Mouse (Mus musculus): ENCODE results near the gene Mxra7. TPM values are rescaled to one million over a fixed set of nuclear protein-coding genes. Genes with fewer than 3 reads are reported as not detected.
"Not testable (repeated sequence)": the region's sequence is repeated elsewhere in the genome, so short reads cannot be mapped to it uniquely, and the experiment has no call there.

Mxra7 gene
- polyA plus RNA-seq, 1 experiment, result 0.05 TPM

DNA sequence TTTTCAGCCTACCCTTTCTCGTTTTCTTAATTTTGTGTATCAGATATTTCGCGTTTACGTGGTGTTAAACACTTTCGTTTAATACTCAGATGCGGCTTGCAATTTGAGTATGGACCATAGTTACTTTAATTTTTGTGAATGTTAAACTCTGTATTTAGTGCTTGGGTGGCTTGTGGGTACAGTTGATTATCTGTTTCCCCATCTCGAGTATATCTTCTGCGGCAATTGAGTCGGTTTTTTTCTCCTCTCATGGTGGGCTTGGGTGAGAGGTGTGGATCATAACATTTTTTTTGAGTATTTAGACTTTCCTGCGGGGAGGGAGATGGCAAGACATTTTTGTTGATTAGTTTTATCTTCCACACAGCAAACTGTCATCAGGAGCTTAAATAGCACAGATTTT, 26.4 kb upstream of the Mxra7 start:
- Histone ChIP-seq H3K36me3 (ENCODE audit: control insufficient read depth) (peaks cover 40% of the 10 kb centered on the region), H3K4me3 (replicated peaks) (peak overlapping the region; percentile 79), H3K27me3 (ENCODE audit: control insufficient read depth) (no peaks in the 10 kb centered on the region), H3K4me1 (ENCODE audit: control insufficient read depth) (peaks cover 40% of the 10 kb centered on the region), H3K9me3 (ENCODE audit: control insufficient read depth, low read length) (no peaks in the 10 kb centered on the region)
- TF ChIP-seq GATA1 (IDR thresholded peaks at IDR 0.05; ENCODE audit: low read length) (no peak), TAL1 (IDR thresholded peaks at IDR 0.05; ENCODE audit: low read length) (no peak)

DNA sequence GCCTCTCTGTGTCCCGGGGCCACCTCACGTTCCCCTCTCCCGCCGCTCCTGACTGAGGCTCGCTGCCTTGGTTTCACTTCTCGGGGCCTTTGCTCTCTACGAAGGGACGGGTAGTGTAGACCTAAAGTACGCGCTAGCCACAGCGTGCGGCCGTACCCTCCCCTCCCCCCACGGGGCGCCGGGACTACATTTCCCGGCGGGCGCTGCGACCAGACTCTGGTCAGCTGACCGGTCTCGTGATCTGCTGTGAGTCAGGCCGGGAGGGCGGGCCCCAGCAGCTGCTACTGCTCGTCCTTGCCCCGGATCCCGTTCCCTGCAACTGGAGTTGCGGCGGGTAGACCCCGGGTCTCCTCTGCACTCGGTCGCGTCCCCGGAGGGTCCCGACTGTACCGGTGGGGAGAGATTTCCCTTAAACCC, 25.7 kb upstream of the Mxra7 start:
- Histone ChIP-seq H3K9me3 (ENCODE audit: control insufficient read depth, low read length) (no peaks in the 10 kb centered on the region), H3K27me3 (ENCODE audit: control insufficient read depth) (no peaks in the 10 kb centered on the region), H3K4me3 (replicated peaks) (peak overlapping the region; percentile 79), H3K36me3 (ENCODE audit: control insufficient read depth) (peaks cover 42% of the 10 kb centered on the region), H3K4me1 (ENCODE audit: control insufficient read depth) (peaks cover 46% of the 10 kb centered on the region)
- TF ChIP-seq TAL1 (IDR thresholded peaks at IDR 0.05; ENCODE audit: low read length), result no peak
- TF ChIP-seq GATA1 (IDR thresholded peaks at IDR 0.05; ENCODE audit: low read length), result no peak

DNA sequence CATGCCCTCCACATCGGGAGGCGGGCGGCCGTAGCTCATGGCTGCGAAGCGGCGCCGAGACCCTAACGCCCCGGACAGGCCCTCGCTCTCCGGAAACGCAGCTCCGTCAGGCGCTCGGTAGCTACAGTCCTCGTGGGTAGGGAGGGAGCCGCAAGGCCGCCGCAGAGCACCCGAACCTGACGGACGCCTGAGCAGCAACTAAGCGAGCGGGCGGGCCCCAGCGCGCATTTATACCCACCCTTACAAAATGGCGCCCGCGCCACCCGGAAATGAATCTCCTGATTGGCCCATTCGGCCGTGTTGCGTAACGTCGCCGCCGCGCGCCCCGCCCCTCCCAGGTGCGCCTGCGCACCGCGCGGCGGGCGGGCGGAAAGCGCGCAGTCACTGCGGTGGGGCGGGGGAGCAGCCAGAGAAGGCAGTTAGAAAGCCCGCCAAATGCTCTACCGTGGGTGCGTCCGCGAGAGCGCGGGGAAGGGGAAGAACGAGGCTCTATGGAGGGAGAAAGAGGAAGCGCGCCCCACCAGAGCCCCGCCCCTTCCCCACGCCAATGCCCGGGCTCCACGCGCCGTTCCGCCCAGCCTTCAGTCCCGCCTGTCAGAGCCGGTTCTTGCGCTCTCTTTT, 25.2 kb upstream of the Mxra7 start, which contains the start of gene Srsf2:
Gene Srsf2, minus strand, starts transcription at position 204 of the 621 bp plus-strand sequence.
- peaks cover 49% of the 10 kb centered on the region for H3K4me1 ChIP-seq (ENCODE audit: control insufficient read depth)

DNA sequence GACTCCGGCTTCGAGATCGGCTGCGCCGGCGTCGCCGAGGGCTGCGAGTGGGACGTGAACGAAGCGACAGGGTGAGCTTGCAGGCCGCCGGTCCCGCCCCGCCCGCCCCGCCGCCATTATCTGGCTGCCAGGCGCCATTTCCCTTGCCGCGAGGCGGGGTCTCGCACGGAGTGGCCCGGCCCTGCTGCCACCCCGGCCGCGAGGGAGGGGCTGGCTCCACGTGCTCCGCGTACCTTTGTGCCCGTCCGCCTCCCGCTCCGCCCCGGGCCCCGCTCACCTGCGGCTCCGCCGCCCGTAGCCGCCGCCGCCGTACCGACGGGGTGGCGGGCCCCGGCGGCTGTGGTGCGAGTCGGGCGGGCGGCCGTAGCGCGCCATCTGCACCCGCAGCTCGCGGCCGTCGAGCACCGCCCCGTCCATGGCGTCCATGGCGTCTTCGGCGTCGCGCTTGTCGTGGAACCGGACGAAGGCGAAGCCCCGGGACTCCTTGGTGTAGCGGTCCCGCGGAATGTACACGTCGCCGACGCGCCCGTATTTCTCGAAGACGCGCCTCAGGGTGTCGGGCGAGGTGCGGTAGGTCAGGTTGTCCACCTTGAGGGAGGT, 24.5 kb upstream of the Mxra7 start, which contains the start of gene Mfsd11:
Gene Mfsd11, plus strand, starts transcription at position 150 of the 600 bp plus-strand sequence.
- Histone ChIP-seq H3K27me3 (ENCODE audit: control insufficient read depth) (no peaks in the 10 kb centered on the region), H3K36me3 (ENCODE audit: control insufficient read depth) (peaks cover 52% of the 10 kb centered on the region), H3K4me1 (ENCODE audit: control insufficient read depth) (peaks cover 53% of the 10 kb centered on the region), H3K9me3 (ENCODE audit: control insufficient read depth, low read length) (no peaks in the 10 kb centered on the region), H3K4me3 (replicated peaks) (peak within 1 kb of the TSS; percentile 79)
- no peak for TF ChIP-seq TAL1 (IDR thresholded peaks at IDR 0.05; ENCODE audit: low read length)
- TF ChIP-seq GATA1 (IDR thresholded peaks at IDR 0.05; ENCODE audit: low read length), result no peak

More for the DNA sequence above, 25.2 kb upstream of the Mxra7 start, which contains the start of gene Srsf2:
- peaks cover 48% of the 10 kb centered on the region for H3K36me3 ChIP-seq (ENCODE audit: control insufficient read depth)
- H3K4me3 ChIP-seq (replicated peaks), result peak within 1 kb of the TSS; percentile 79
- TF ChIP-seq GATA1 (IDR thresholded peaks at IDR 0.05; ENCODE audit: low read length) (no peak), TAL1 (IDR thresholded peaks at IDR 0.05; ENCODE audit: low read length) (no peak)
- H3K27me3 ChIP-seq (ENCODE audit: control insufficient read depth), result no peaks in the 10 kb centered on the region
- no peaks in the 10 kb centered on the region for H3K9me3 ChIP-seq (ENCODE audit: control insufficient read depth, low read length)

DNA sequence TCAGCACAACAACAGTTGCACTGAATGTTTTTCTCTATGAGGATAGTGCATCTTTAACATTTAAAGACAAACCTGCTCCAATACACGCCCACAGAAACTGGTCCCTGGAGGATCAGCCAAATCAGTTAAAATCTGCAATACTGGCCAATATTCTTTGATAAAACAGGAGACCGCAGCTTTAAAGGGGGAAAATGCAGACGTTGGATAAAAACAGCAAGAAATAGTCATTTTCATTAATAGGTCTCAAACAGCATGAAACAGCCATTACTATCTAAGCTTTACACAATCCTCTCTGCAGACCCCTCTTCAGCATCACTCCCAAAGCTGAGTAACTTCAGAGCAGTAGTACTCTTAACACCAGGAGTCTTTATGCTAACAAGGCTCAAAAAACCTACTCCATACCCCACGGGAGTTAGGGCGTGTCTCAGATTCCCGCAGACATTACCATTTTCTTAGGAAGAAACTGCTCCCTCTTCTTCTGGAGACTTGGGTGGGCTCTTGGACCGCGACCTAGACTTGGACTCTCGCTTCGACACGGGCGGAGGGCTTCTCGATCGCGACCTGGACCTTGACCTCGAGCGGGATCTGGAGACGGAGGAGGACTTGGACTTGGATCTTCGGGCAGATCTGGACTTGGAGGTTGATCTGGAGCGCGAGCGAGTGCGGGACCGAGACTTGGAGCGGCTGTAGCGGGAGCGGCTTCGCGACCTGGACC, 23.9 kb upstream of the Mxra7 start:
- peaks cover 55% of the 10 kb centered on the region for H3K36me3 ChIP-seq (ENCODE audit: control insufficient read depth)
- TF ChIP-seq GATA1 (IDR thresholded peaks at IDR 0.05; ENCODE audit: low read length) (no peak), TAL1 (IDR thresholded peaks at IDR 0.05; ENCODE audit: low read length) (no peak)
- no peaks in the 10 kb centered on the region for H3K9me3 ChIP-seq (ENCODE audit: control insufficient read depth, low read length)
- H3K4me3 ChIP-seq (replicated peaks), result peak overlapping the region; percentile 79
- peaks cover 51% of the 10 kb centered on the region for H3K4me1 ChIP-seq (ENCODE audit: control insufficient read depth)
- H3K27me3 ChIP-seq (ENCODE audit: control insufficient read depth), result no peaks in the 10 kb centered on the region

DNA sequence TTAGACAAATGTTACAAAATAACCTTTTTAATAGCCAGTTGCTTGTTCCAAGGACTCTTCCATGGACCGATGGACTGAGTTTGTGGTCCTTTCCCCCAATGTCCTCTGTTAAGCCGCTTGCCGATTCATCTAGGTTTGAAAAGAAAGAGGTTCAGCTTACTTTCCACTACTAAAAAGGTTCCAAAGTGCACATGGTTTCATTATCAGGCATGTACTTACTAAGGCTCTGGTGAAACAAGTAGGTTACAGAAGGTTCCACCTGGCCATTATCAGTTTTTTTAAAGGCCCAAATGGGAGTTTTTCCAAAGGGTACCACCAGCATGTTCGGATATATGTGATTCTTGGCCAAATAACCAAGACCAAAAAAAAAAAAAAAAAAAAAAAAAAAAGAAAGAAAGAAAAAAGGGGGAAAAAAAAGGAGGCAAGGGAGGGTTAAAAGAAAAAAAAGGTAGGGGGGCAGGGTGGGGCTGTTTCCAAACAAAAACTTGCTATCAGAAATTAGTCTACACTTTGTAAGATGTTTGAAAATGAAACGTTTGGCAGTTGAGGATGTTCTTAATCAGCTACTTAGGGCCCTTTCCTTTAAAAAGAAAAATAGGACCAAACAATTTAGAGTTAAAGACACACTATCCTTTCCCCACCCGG, 23.1 kb upstream of the Mxra7 start:
- no peaks in the 10 kb centered on the region for H3K27me3 ChIP-seq (ENCODE audit: control insufficient read depth)
- TF ChIP-seq TAL1 (IDR thresholded peaks at IDR 0.05; ENCODE audit: low read length) (no peak), GATA1 (IDR thresholded peaks at IDR 0.05; ENCODE audit: low read length) (no peak)
- H3K36me3 ChIP-seq (ENCODE audit: control insufficient read depth), result peaks cover 63% of the 10 kb centered on the region

DNA sequence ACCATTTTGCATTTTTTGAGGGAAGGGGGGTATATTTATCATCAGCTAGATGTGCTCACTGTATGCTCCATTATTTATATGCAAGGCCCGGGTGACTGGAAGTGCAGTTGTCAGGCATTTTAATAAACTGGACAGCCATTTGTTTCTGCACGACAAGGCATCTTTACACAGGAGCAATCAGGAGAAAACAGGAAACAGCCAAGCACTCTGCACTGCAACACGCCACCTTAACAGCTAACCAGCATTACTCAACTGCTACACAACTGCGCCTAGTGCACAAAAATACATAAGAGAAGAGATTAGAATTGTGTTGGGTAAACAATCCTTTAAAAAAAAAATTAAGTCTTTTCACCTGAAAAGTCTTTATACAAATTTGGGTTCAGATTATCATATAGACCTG, 22.2 kb upstream of the Mxra7 start:
- TF ChIP-seq TAL1 (IDR thresholded peaks at IDR 0.05; ENCODE audit: low read length) (no peak), GATA1 (IDR thresholded peaks at IDR 0.05; ENCODE audit: low read length) (no peak)
- peak overlapping the region; percentile 79 for H3K4me3 ChIP-seq (replicated peaks)
- H3K36me3 ChIP-seq (ENCODE audit: control insufficient read depth), result peaks cover 70% of the 10 kb centered on the region
- no peaks in the 10 kb centered on the region for H3K27me3 ChIP-seq (ENCODE audit: control insufficient read depth)
- no peaks in the 10 kb centered on the region for H3K9me3 ChIP-seq (ENCODE audit: control insufficient read depth, low read length)
- peaks cover 56% of the 10 kb centered on the region for H3K4me1 ChIP-seq (ENCODE audit: control insufficient read depth)

More for the DNA sequence above, 23.1 kb upstream of the Mxra7 start:
- Histone ChIP-seq H3K4me3 (replicated peaks) (peak overlapping the region; percentile 79), H3K9me3 (ENCODE audit: control insufficient read depth, low read length) (no peaks in the 10 kb centered on the region), H3K4me1 (ENCODE audit: control insufficient read depth) (peaks cover 55% of the 10 kb centered on the region)

DNA sequence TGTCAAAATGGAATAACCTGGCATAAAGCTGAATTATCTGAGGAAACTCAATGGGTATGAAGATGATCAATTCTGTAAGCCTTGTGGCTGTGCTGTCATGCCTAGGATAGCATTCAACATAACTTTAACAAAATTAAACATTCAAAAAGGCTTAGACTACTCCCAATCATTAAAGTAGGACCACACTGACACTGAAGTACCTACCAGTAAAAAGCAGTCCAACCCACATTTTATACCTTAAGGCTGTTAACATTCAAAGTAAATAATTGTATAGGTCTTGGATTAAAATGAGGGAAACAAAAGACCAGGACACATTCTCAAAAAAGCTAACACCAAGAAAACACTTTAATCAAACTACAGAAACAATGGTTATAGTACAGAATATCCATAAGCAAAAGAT, 21.7 kb upstream of the Mxra7 start:
- Histone ChIP-seq H3K36me3 (ENCODE audit: control insufficient read depth) (peaks cover 71% of the 10 kb centered on the region), H3K4me3 (replicated peaks) (peak overlapping the region; percentile 16)

DNA sequence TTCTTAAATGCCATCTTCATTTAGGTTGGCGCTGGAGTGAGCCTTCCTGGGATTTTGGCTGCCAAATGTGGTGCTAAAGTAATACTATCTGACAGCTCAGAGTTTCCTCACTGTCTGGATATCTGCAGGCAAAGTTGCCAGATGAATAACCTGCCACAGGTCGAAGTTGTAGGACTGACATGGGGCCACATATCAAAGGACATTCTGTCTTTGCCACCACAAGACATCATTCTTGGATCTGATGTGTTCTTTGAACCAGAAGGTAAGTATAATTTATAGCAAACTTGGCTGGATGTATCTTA, 21.0 kb upstream of the Mxra7 start:
- H3K9me3 ChIP-seq (ENCODE audit: control insufficient read depth, low read length); H3K27me3 ChIP-seq (ENCODE audit: control insufficient read depth); H3K4me3 ChIP-seq (replicated peaks): not testable (repeated sequence)
- Histone ChIP-seq H3K4me1 (ENCODE audit: control insufficient read depth) (peaks cover 56% of the 10 kb centered on the region), H3K36me3 (ENCODE audit: control insufficient read depth) (peaks cover 71% of the 10 kb centered on the region)

More for the DNA sequence above, 21.7 kb upstream of the Mxra7 start:
- Histone ChIP-seq H3K9me3 (ENCODE audit: control insufficient read depth, low read length) (no peaks in the 10 kb centered on the region), H3K4me1 (ENCODE audit: control insufficient read depth) (peaks cover 56% of the 10 kb centered on the region), H3K27me3 (ENCODE audit: control insufficient read depth) (no peaks in the 10 kb centered on the region)
- no peak for TF ChIP-seq GATA1 (IDR thresholded peaks at IDR 0.05; ENCODE audit: low read length)
- TF ChIP-seq TAL1 (IDR thresholded peaks at IDR 0.05; ENCODE audit: low read length), result no peak
